Mouse (Mus musculus) heart, embryonic 12.5 days (tissue): ENCODE results near the gene Fbf1. TPM values are rescaled to one million over a fixed set of nuclear protein-coding genes. Genes with fewer than 3 reads are reported as not detected.

ENCODE experiments used
- ATAC-seq: fragments of 200-750 bp; cut with Nextera tagmentation; 2 replicates; pipeline ENCODE4 v1.8.0; 2017; ENCODE audit warnings: moderate TSS enrichment, moderate library complexity; ENCODE audit not compliant: insufficient number of reproducible peaks, low FRiP score
- H3K27ac ChIP-seq: fragments of 300-500 bp; sonication (generic); 2 replicates; pipeline ENCODE4 v1.5.1; 2016; ENCODE audit warnings: mild to moderate bottlenecking, moderate library complexity; ENCODE audit not compliant: poor library complexity, severe bottlenecking
- H3K27me3 ChIP-seq: fragments of 300-500 bp; sonication (generic); replicated peaks from 2 replicates; pipeline ENCODE4 v1.6.1; 2016; ENCODE audit warnings: mild to moderate bottlenecking, moderate library complexity
- H3K36me3 ChIP-seq: fragments of 300-500 bp; sonication (generic); 2 replicates; pipeline ENCODE4 v1.6.1; 2016; ENCODE audit warnings: mild to moderate bottlenecking, moderate library complexity
- H3K4me1 ChIP-seq: fragments of 300-500 bp; sonication (generic); replicated peaks from 2 replicates; pipeline ENCODE4 v1.6.1; 2016; ENCODE audit warnings: mild to moderate bottlenecking
- H3K4me2 ChIP-seq: fragments of 300-500 bp; sonication (generic); 2 replicates; pipeline ENCODE4 v1.6.1; 2016; ENCODE audit warnings: mild to moderate bottlenecking, moderate library complexity
- H3K4me3 ChIP-seq: fragments of 300-500 bp; sonication (generic); 2 replicates; pipeline ENCODE4 v1.5.1; 2016; ENCODE audit warnings: mild to moderate bottlenecking
- H3K9ac ChIP-seq: fragments of 300-500 bp; sonication (generic); 2 replicates; pipeline ENCODE4 v1.6.1; 2016; ENCODE audit warnings: mild to moderate bottlenecking, moderate library complexity
- H3K9me3 ChIP-seq: fragments of 300-500 bp; sonication (generic); replicated peaks from 2 replicates; pipeline ENCODE4 v1.6.1; 2016; ENCODE audit warnings: mild to moderate bottlenecking, moderate library complexity
- WGBS: fragments of 180-500 bp; shearing (Covaris S2); methylation state at CpG from one replicate; pipeline ENCODE4 v1.1.7; 2016; 5-methylcytosine and 5-hydroxymethylcytosine counted together
- polyA plus RNA-seq: library from polyadenylated mRNA; unstranded; fragments of >200 nt; fragmentation: Nextera tagmentation; extraction: Ambion mirVana; gene quantifications from 2 replicates; pipeline ENCODE4 v1.2.1, GENCODE M21; 2016

Fbf1 gene
- polyA plus RNA-seq, 1 experiment from 2014 or later: 37.5 TPM

DNA sequence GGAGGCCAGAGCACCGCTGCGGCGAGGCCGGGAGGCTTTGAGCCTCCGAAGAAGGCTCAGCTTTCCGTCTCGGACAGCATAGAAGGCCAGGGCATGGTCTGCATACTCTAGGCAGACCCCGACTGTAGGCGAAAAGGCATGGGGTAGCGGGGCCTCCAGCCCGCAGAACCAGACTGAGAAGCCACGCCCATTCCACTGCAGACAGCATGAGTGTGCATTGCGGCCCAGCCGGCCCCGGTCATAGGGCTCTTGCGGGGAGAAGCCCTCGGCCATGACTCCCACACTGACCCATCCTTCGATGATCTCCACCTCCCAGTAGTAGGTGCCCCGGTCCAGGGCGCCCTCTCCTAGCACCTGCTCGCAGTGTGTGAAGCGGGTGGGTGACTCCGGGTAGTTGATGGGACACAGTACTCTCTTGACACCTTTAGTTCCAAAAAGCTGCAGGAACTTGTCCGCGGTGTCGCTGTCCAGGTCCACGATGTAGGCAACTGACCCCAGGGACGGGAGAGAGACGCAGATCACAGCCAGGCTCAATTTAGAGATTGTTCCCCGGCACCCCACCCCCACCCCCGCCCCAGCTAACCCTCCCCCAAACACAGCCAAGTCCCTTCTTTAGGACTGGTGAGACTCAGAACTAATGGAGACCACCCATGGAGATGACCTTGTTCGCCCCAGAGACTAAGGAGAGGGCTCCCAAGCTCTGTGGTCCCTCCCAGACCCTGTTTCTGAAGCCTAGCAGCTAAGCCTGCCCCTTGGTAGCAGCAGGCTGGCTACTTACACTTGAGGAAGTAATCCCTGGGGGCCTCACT is 61.6 kb downstream of the Fbf1 start:
- H3K9me3 ChIP-seq: no peaks in the 10 kb centered on the region
- ATAC-seq: no peak
- peaks cover 81% of the 10 kb centered on the region for H3K4me1 ChIP-seq
- peak overlapping the region; percentile 6; the same call in 1 of the 2 replicates for H3K27ac ChIP-seq
- 0 out of 2 replicates have a peak, but pooled peaks cover 3% of the 10 kb centered on the region for H3K27me3 ChIP-seq
- 31% methylated on average over 32 of the region's 32 CpGs for WGBS
- H3K4me2 ChIP-seq: peak overlapping the region; percentile 89
- peak overlapping the region; percentile 96 for H3K9ac ChIP-seq
- H3K4me3 ChIP-seq: 0 out of 2 replicates have a peak overlapping the region, but pooled peaks have one; percentile 83
- peaks cover 10% of the 10 kb centered on the region for H3K36me3 ChIP-seq

- H3K9ac ChIP-seq: no peak overlapping the region
- H3K27ac ChIP-seq: peak overlapping the region; percentile 98
- H3K4me2 ChIP-seq: no peak overlapping the region
- no peak overlapping the region for H3K4me3 ChIP-seq
- peaks cover 89% of the 10 kb centered on the region for H3K4me1 ChIP-seq
- 82% methylated on average over 2 of the region's 2 CpGs for WGBS
- ATAC-seq: no peak
- H3K27me3 ChIP-seq: 0 out of 2 replicates have a peak, but pooled peaks cover 3% of the 10 kb centered on the region
- H3K9me3 ChIP-seq: no peaks in the 10 kb centered on the region
- peaks cover 10% of the 10 kb centered on the region for H3K36me3 ChIP-seq
Measured at GRCm38 (mm10) chr11:116105065-116105464, 62.9 kb downstream of the Fbf1 start.

DNA sequence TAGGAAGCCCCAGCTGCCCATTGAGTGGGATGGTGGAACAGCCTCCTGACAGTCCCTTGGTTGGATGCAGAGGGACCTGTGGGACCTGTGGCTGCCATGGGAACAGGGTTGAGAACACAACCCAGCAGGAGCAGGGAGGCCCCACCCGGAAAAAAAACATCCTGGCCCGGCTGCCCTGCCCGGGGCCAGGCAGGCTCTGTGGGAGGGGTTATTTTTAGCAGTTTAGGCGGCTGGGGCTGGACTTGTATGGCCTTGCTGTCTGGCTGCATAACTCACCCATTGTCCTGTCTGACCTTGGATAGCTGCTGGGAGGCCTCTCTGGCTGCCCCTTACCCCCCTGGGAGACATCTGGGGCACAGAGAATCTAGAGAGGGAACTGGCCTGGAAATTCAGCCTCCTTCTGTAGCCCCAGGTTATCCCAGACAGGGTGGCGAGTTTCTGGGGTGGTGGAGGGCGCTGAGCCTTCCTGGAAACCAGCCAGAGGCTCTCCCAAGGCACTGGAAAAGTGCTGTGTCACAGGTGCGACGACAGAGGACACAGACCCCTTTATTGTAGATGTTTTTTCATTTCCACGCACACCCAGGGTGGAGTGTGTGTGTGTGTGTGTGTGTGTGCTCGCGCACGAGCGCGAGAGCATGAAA is 63.8 kb downstream of the Fbf1 start:
- no peak overlapping the region for H3K4me3 ChIP-seq
- ATAC-seq: peak; percentile 79
- H3K4me2 ChIP-seq: peak overlapping the region; percentile 37
- peaks cover 94% of the 10 kb centered on the region for H3K4me1 ChIP-seq
- peak overlapping the region; percentile 62 for H3K9ac ChIP-seq
- H3K27me3 ChIP-seq: 0 out of 2 replicates have a peak, but pooled peaks cover 3% of the 10 kb centered on the region
- WGBS: 20% methylated on average over 14 of the region's 14 CpGs
- no peaks in the 10 kb centered on the region for H3K9me3 ChIP-seq
- H3K36me3 ChIP-seq: peaks cover 10% of the 10 kb centered on the region
- H3K27ac ChIP-seq: peak overlapping the region; percentile 98

DNA sequence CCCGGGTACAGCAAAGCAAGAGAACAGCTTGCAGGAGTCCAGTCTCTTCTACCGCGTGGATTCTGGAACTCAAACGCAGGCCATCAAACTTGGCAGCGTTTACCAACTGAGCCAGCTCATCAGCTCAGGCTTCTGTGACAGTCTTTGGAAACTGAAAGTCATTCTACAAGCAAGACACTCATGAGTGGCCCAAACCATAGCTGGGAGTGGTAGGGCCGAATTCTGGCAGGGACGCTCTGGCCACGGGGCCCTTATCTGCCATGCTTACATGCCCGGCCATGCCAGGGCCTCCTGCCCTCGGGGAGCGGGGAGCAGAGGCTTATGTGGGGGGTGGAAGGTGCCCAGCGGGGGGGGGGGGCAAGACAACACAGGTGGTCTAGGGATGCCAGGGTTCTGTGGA is 64.4 kb downstream of the Fbf1 start:
- Histone ChIP-seq H3K27me3 (0 out of 2 replicates have a peak, but pooled peaks cover 3% of the 10 kb centered on the region), H3K9ac (0 out of 2 replicates have a peak overlapping the region, but pooled peaks have one; percentile 28), H3K36me3 (peaks cover 10% of the 10 kb centered on the region), H3K27ac (peak overlapping the region; percentile 98), H3K9me3 (no peaks in the 10 kb centered on the region), H3K4me1 (peaks cover 94% of the 10 kb centered on the region), H3K4me3 (no peak overlapping the region), H3K4me2 (peak overlapping the region; percentile 37)
- no peak for ATAC-seq
- 57% methylated on average over 12 of the region's 12 CpGs for WGBS

DNA sequence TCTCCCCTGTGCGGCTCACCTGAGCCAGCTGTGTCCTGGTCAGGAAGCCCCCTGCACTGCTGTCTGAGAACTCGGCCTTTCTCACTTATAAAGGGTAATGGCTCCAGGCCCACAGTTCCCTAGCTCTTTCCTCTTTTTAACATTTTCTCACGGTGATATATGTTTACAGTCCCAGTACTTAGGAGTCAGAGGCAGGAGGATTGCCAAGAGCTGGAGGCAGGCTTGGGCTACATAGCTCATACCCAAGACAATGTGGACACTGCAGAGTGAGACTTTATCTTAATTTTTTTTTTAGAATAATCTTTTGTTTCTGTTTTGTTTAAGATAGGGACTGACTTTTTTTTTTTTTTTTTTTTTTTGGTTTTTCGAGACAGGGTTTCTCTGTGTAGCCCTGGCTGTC is 65.5 kb downstream of the Fbf1 start:
- peak overlapping the region; percentile 94 for H3K27ac ChIP-seq
- WGBS: 52% methylated on average over 3 of the region's 4 CpGs
- 0 out of 2 replicates have a peak overlapping the region, but pooled peaks have one; percentile 40 for H3K9ac ChIP-seq
- H3K4me1 ChIP-seq: peaks cover 86% of the 10 kb centered on the region
- no peaks in the 10 kb centered on the region for H3K27me3 ChIP-seq
- ATAC-seq: 0 out of 2 replicates have a peak, but pooled peaks have one; percentile 17
- peaks cover 10% of the 10 kb centered on the region for H3K36me3 ChIP-seq
- H3K4me3 ChIP-seq: no peak overlapping the region
- H3K4me2 ChIP-seq: peak overlapping the region; percentile 17
- H3K9me3 ChIP-seq: no peaks in the 10 kb centered on the region

GRCm38 (mm10) chr11:116101931-116102381 is 66.0 kb downstream of the Fbf1 start:
- peak overlapping the region; percentile 17 for H3K4me2 ChIP-seq
- WGBS: 41% methylated on average over 11 of the region's 11 CpGs
- H3K4me1 ChIP-seq: peaks cover 80% of the 10 kb centered on the region
- peak; percentile 31 for ATAC-seq
- H3K27ac ChIP-seq: peak overlapping the region; percentile 94
- H3K36me3 ChIP-seq: peaks cover 10% of the 10 kb centered on the region
- H3K9ac ChIP-seq: peak overlapping the region; percentile 40
- H3K27me3 ChIP-seq: no peaks in the 10 kb centered on the region
- H3K9me3 ChIP-seq: peaks cover under 1% of the 10 kb centered on the region
- no peak overlapping the region for H3K4me3 ChIP-seq

DNA sequence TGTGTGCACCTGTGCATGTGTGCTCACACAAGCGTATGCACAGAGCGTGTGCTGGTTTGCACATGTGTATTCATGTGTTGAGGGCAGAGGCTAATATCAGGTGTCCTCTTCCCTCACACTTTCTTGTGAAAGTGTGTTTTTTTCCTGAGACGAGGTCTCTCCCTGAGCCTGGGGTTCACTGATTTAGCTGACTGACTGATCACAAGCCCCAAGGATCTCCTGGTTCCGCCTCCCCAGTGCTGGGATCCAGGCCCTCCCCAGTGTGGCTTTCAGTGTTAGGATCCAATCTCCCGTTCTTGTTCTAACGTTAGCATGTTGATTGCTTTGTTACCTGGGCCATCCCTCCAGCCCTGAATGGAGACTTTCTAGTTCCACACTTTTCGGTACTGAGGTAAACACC is 67.1 kb downstream of the Fbf1 start:
- Histone ChIP-seq H3K9ac (no peak overlapping the region), H3K9me3 (peaks cover 6% of the 10 kb centered on the region), H3K36me3 (peaks cover 6% of the 10 kb centered on the region), H3K27me3 (no peaks in the 10 kb centered on the region), H3K4me1 (peaks cover 69% of the 10 kb centered on the region), H3K27ac (peak overlapping the region; percentile 94), H3K4me3 (no peak overlapping the region), H3K4me2 (no peak overlapping the region)
- WGBS: 73% methylated on average over 7 of the region's 7 CpGs
- no peak for ATAC-seq

DNA sequence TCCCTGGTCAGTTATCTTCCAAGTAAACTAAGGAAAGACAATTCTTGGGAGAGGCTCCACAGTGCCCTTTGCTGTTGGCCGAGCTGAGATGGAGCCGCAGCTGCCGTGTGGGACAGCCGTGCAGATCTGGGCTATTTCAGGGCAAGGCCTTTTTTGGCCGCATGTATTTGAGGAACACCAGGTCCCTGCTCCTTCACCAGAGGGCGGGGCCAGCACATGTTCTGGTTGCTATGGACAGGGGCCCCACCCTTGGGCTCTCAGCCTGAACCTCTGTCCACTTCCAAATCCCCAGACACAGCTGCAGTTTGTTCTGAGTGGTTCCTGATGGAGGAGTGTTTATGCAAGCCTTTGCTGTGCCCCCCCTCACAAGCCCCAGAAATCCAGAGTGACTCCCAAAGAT is 67.6 kb downstream of the Fbf1 start:
- Histone ChIP-seq H3K36me3 (peaks cover 1% of the 10 kb centered on the region), H3K4me1 (peaks cover 67% of the 10 kb centered on the region), H3K4me3 (no peak overlapping the region), H3K27ac (peak overlapping the region; percentile 94), H3K9me3 (peaks cover 6% of the 10 kb centered on the region), H3K4me2 (no peak overlapping the region), H3K9ac (no peak overlapping the region), H3K27me3 (no peaks in the 10 kb centered on the region)
- 38% methylated on average over 6 of the region's 6 CpGs for WGBS
- no peak for ATAC-seq

- H3K36me3 ChIP-seq: no peaks in the 10 kb centered on the region
- peaks cover 63% of the 10 kb centered on the region for H3K4me1 ChIP-seq
- H3K4me3 ChIP-seq: no peak overlapping the region
- ATAC-seq: no peak
- no peak overlapping the region for H3K4me2 ChIP-seq
- no peak overlapping the region for H3K9ac ChIP-seq
- no peaks in the 10 kb centered on the region for H3K27me3 ChIP-seq
- peaks cover 6% of the 10 kb centered on the region for H3K9me3 ChIP-seq
- 72% methylated on average over 6 of the region's 6 CpGs for WGBS
- peak overlapping the region; percentile 94 for H3K27ac ChIP-seq
Measured at GRCm38 (mm10) chr11:116099462-116099861, 68.5 kb downstream of the Fbf1 start.

- H3K9me3 ChIP-seq: peaks cover 6% of the 10 kb centered on the region
- H3K27me3 ChIP-seq: no peaks in the 10 kb centered on the region
- H3K27ac ChIP-seq: peak overlapping the region; percentile 94
- no peaks in the 10 kb centered on the region for H3K36me3 ChIP-seq
- no peak for ATAC-seq
- H3K4me3 ChIP-seq: no peak overlapping the region
- H3K9ac ChIP-seq: peak overlapping the region; percentile 12
- WGBS: 59% methylated on average over 14 of the region's 14 CpGs
- H3K4me1 ChIP-seq: peaks cover 61% of the 10 kb centered on the region
- H3K4me2 ChIP-seq: no peak overlapping the region
Measured at GRCm38 (mm10) chr11:116098711-116099460, 69.1 kb downstream of the Fbf1 start.
